In the genomic region with DNA sequence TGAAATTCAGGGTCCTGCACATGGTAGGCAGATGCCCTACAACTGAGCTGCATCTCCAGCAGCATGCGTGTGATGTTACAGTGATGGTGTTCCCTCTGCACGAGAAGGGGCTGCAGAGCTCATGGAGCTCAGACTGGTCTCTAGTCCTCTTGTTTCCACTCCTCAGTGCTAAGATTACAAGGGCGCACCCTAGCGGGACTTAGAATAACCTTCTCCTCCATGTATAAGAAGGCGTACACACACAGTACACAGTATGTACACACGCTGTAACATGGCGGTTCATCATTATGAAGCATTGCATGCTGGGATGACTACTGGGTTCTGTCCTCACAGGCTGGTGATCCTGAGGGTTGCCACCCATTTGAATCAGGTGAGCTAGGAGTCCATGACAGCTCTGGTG, we compare ENCODE assay signal across 15 mouse cellular contexts.
"Had no signal": no experiment of that assay in that cellular context is flagged by ENCODE, and none has a peak within 500 bp of the region (broad histone marks: within the 10 kb centered on the region; RNA-seq: fewer than 3 reads in every experiment).

No protein-coding gene starts in this region.

- H3K4me3 ChIP-seq: kidney, embryonic 15.5 days; left cerebral cortex, adult 2 months; limb, embryonic 15.5 days; liver, embryonic 15.5 days; midbrain, embryonic 10.5 days; neural tube, embryonic 13.5 days had no signal

- H3K4me1 ChIP-seq: kidney, embryonic 15.5 days; limb, embryonic 15.5 days had no signal

- H3K4me2 ChIP-seq: kidney, embryonic 15.5 days; limb, embryonic 15.5 days; liver, embryonic 15.5 days; lung, embryonic 14.5 days; neural tube, embryonic 13.5 days had no signal

- H3K9me3 ChIP-seq: kidney, embryonic 15.5 days; limb, embryonic 15.5 days; liver, embryonic 15.5 days; midbrain, embryonic 10.5 days; neural tube, embryonic 13.5 days had no signal

- H3K27ac ChIP-seq: kidney, embryonic 15.5 days; left cerebral cortex, adult 2 months; limb, embryonic 15.5 days; liver, embryonic 15.5 days; midbrain, embryonic 10.5 days; neural tube, embryonic 13.5 days had no signal

- H3K27me3 ChIP-seq: kidney, embryonic 15.5 days; limb, embryonic 15.5 days; liver, embryonic 15.5 days; neural tube, embryonic 13.5 days had no signal

- H3K9ac ChIP-seq: kidney, embryonic 15.5 days; limb, embryonic 15.5 days; liver, embryonic 15.5 days; lung, embryonic 14.5 days; neural tube, embryonic 13.5 days had no signal

- DNase-seq: kidney, adult 2 months; kidney, postnatal 25 days; lung, embryonic 14.5 days; lung, postnatal 14 days; midbrain, embryonic 14.5 days; retina, postnatal 1 day; right cerebral cortex, postnatal 4 days; spleen, adult 18-20 months; thymus, postnatal 36 days had no signal
